Mouse (Mus musculus): ENCODE results near the gene Neurog2. TPM values are rescaled to one million over a fixed set of nuclear protein-coding genes. Genes with fewer than 3 reads are reported as not detected.

Neurog2 gene
- polyA plus RNA-seq, 1 experiment from 2014 or later: 3.5 TPM

- ATAC-seq (replicated peaks; ENCODE audit: insufficient number of reproducible peaks, low FRiP score, low TSS enrichment, low read depth): no peak
- H3K36me3 ChIP-seq (replicated peaks; ENCODE audit: control insufficient read depth, insufficient read depth, low read depth, low read length): no peaks in the 10 kb centered on the region
- no peak overlapping the region for H3K4me2 ChIP-seq (ENCODE audit: low read depth, low read length)
- H3K9ac ChIP-seq (replicated peaks; ENCODE audit: low read length): no peak overlapping the region
- no peak for DNase-seq (ENCODE audit: low spot score)
- H3K27me3 ChIP-seq (ENCODE audit: control insufficient read depth, insufficient read depth, low read length): no peaks in the 10 kb centered on the region
- H3K9me3 ChIP-seq (replicated peaks; ENCODE audit: control insufficient read depth, low read length): no peaks in the 10 kb centered on the region
- H3K4me3 ChIP-seq (ENCODE audit: low read depth, low read length): no peak overlapping the region
- H3K27ac ChIP-seq (replicated peaks; ENCODE audit: low read depth, low read length): no peak overlapping the region
- H3K4me1 ChIP-seq (ENCODE audit: control insufficient read depth, insufficient read depth, low read length): no peaks in the 10 kb centered on the region
- 58% methylated on average over 22 of the region's 22 CpGs for WGBS
Measured at GRCm38 (mm10) chr3:127661646-127662531, 29.0 kb downstream of the Neurog2 start.

- no peak overlapping the region for H3K27ac ChIP-seq (replicated peaks; ENCODE audit: low read depth, low read length)
- H3K27me3 ChIP-seq (ENCODE audit: control insufficient read depth, insufficient read depth, low read length): no peaks in the 10 kb centered on the region
- ATAC-seq (replicated peaks; ENCODE audit: insufficient number of reproducible peaks, low FRiP score, low TSS enrichment, low read depth) (no peak), DNase-seq (ENCODE audit: low spot score) (no peak)
- 89% methylated on average over 15 of the region's 15 CpGs for WGBS
- H3K4me1 ChIP-seq (ENCODE audit: control insufficient read depth, insufficient read depth, low read length): no peaks in the 10 kb centered on the region
- H3K9ac ChIP-seq (replicated peaks; ENCODE audit: low read length): no peak overlapping the region
- no peak overlapping the region for H3K4me3 ChIP-seq (ENCODE audit: low read depth, low read length)
- H3K4me2 ChIP-seq (ENCODE audit: low read depth, low read length): no peak overlapping the region
- H3K9me3 ChIP-seq (replicated peaks; ENCODE audit: control insufficient read depth, low read length): no peaks in the 10 kb centered on the region
- no peaks in the 10 kb centered on the region for H3K36me3 ChIP-seq (replicated peaks; ENCODE audit: control insufficient read depth, insufficient read depth, low read depth, low read length)
Measured at GRCm38 (mm10) chr3:127679703-127680102, 46.8 kb downstream of the Neurog2 start.

Other genes with a start within 250 kb of the Neurog2 start
- gene Ank2, start 133.8 kb upstream of the Neurog2 start, polyA plus RNA-seq (2014; fragmentation: Nextera tagmentation; extraction: Ambion mirVana): 26.1 and 33.1 TPM in 2 replicates
- 83.3 and 86.7 TPM in 2 replicates for gene Larp7, start 79.8 kb upstream of the Neurog2 start, polyA plus RNA-seq (2014; fragmentation: Nextera tagmentation; extraction: Ambion mirVana)
- 9.5 and 10.2 TPM in 2 replicates for gene Zgrf1, start 79.6 kb upstream of the Neurog2 start, polyA plus RNA-seq (2014; fragmentation: Nextera tagmentation; extraction: Ambion mirVana)
- gene Alpk1, start 147.4 kb downstream of the Neurog2 start, polyA plus RNA-seq (2014; fragmentation: Nextera tagmentation; extraction: Ambion mirVana): 0.60 and 1.1 TPM in 2 replicates
- gene Tifa, start 156.7 kb downstream of the Neurog2 start, polyA plus RNA-seq (2014; fragmentation: Nextera tagmentation; extraction: Ambion mirVana): 2.8 and 3.0 TPM in 2 replicates
- gene Ap1ar, start 204.4 kb downstream of the Neurog2 start, polyA plus RNA-seq (2014; fragmentation: Nextera tagmentation; extraction: Ambion mirVana): 62.8 and 66.9 TPM in 2 replicates

Data from embryonic facial prominence, embryonic 11.5 days (tissue).